Mouse (Mus musculus) CH12.LX (cell line): ENCODE measurements around the gene Ikzf2.

Source experiments
- CTCF ChIP-seq, 2 experiments: IDR thresholded peaks in 1 of 2; conservative IDR thresholded peaks in 1 of 2; 2 replicates each; pipeline ENCODE4 v1.5.1; 2011 to 2012; ENCODE audit warnings: low read depth in 2 of 2, low read length in 2 of 2, improper control_type of control experiment in 1 of 2, inconsistent platforms in 1 of 2, mild to moderate bottlenecking in 1 of 2, moderate library complexity in 1 of 2
- EP300 ChIP-seq: IDR thresholded peaks from 2 replicates; pipeline ENCODE4 v1.6.1; 2011; ENCODE audit warnings: low read length, improper control_type of control experiment
- ETS1 ChIP-seq: conservative IDR thresholded peaks from 2 replicates; pipeline ENCODE4 v1.6.1; 2012; ENCODE audit warnings: low read depth, mild to moderate bottlenecking, inconsistent platforms, low read length, improper control_type of control experiment, moderate library complexity
- HCFC1 ChIP-seq: IDR thresholded peaks from 2 replicates; pipeline ENCODE4 v1.6.1; 2012; ENCODE audit warnings: low read depth, mild to moderate bottlenecking, inconsistent platforms, low read length, improper control_type of control experiment
- MAFK ChIP-seq: IDR thresholded peaks from 2 replicates; pipeline ENCODE4 v1.6.1; 2011; ENCODE audit warnings: low read length, improper control_type of control experiment; ENCODE audit not compliant: insufficient replicate concordance
- MAX ChIP-seq: IDR thresholded peaks from 2 replicates; pipeline ENCODE4 v1.6.1; 2011; ENCODE audit warnings: low read length, improper control_type of control experiment
- POLR2A ChIP-seq: IDR thresholded peaks from 2 replicates; pipeline ENCODE4 v1.6.1; 2011; ENCODE audit warnings: low read depth, mild to moderate bottlenecking, improper control_type of control experiment, low read length
- RAD21 ChIP-seq: IDR thresholded peaks from 2 replicates; pipeline ENCODE4 v1.6.1; 2011; ENCODE audit warnings: low read depth, mild to moderate bottlenecking, low read length, improper control_type of control experiment, moderate library complexity
- SIN3A ChIP-seq: IDR thresholded peaks from 2 replicates; pipeline ENCODE4 v1.6.1; 2012; ENCODE audit warnings: low read length, improper control_type of control experiment, inconsistent platforms
- SMC3 ChIP-seq: IDR thresholded peaks from 2 replicates; pipeline ENCODE4 v1.6.1; 2011; ENCODE audit warnings: low read depth, low read length, improper control_type of control experiment
- TBP ChIP-seq: conservative IDR thresholded peaks from 2 replicates; pipeline ENCODE4 v1.6.1; 2011; ENCODE audit warnings: low read depth, low read length, improper control_type of control experiment
- ZC3H11A ChIP-seq: IDR thresholded peaks from 2 replicates; pipeline ENCODE4 v1.6.1; 2012; ENCODE audit warnings: low read depth, mild to moderate bottlenecking, inconsistent platforms, low read length, improper control_type of control experiment
- ZMIZ1 ChIP-seq: IDR thresholded peaks from 2 replicates; pipeline ENCODE4 v1.6.1; 2012; ENCODE audit warnings: low read depth, mild to moderate bottlenecking, inconsistent platforms, low read length, improper control_type of control experiment
- ZNF384 ChIP-seq: IDR thresholded peaks from 2 replicates; pipeline ENCODE4 v1.6.1; 2012; ENCODE audit warnings: low read depth, low read length, improper control_type of control experiment, inconsistent platforms

- no peak for TF ChIP-seq CTCF (conservative IDR thresholded peaks at IDR 0.05 in 1 of 2, IDR thresholded peaks at IDR 0.05 in 1 of 2; ENCODE audit: low read depth in 2 of 2, low read length in 2 of 2)
- TF ChIP-seq ZNF384, result no peak
- TF ChIP-seq POLR2A, result no peak
- no peak for TF ChIP-seq ZMIZ1
- no peak for TF ChIP-seq TBP
- no peak for TF ChIP-seq RAD21
- TF ChIP-seq EP300, result no peak
- no peak for TF ChIP-seq SMC3
- TF ChIP-seq ZC3H11A, result no peak
- no peak for TF ChIP-seq ETS1
- no peak for TF ChIP-seq HCFC1
- TF ChIP-seq MAX, result no peak
- TF ChIP-seq MAFK, result no peak
- no peak for TF ChIP-seq SIN3A
Observed at GRCm38 (mm10) chr1:69533048-69533447, 154.0 kb downstream of the Ikzf2 start.
